Mouse (Mus musculus) kidney, adult 9 months (tissue): Measurements from ENCODE around the gene Nipa2.
"Not testable (repeated sequence)": the region's sequence is repeated elsewhere in the genome, so short reads cannot be mapped to it uniquely, and the experiment has no call there.

Experiments
- DNase-seq: peaks from one replicate; pipeline ENCODE4 v3.0.0; 2022

The Nipa2 gene

DNA sequence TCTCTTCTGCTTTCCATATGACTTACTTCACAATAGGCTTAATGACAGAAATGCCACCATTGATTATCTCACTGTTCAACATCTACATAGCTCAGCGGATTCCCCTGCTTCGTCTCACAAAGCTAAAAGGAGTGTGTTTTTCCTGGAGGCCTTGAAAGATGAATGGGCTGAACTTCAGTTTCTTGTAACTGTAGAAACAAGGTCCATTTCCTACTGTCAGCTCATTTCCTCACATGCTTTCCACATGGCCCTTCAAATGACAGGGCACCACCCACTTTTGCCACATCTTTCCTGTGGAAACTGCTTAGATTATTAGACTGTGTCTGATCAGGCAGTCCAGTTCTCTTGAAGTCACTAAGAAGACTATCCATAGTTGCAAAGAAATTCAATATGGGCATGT lies 33.6 kb downstream of the Nipa2 start:
- peak; percentile 14 for DNase-seq

DNA sequence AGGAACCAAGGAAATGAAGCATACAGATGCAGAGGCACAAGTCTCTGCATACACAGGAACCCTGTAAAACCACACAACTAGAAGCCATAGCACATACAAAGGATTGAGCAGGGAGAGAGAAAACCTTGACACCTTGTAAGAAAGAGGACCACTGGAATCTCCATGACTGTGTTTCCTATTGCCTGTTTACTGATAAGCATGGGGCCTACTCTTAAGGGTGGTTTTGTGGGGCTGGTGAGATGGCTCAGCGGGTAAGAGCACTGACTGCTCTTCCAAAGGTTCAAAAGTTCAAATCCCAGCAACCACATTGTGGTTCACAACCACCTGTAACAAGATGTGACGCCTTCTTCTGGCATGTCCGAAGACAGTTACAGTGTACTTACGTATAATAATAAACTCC lies 35.0 kb downstream of the Nipa2 start:
- no peak for DNase-seq

GRCm38 (mm10) chr7:55918365-55918764 lies 43.9 kb downstream of the Nipa2 start:
- DNase-seq, result not testable (repeated sequence)

DNA sequence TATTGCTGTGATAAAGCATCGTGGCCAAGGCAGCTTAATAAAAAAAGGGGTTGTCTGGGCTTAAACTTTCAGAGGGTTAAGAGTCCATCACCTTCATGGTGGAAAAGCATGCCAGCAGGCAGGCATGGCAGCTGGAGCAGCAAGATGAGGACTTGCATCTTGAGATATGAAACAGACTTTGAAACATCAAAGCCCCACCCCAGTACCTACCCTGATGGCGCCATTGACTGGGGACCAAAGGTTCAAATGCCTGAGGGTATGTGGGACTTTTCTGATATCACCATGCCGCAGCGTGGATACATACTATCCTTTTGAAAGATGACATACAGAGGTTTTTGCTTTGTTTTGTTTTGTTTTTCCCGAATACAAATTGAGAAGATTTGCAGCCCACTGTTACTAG lies 50.2 kb downstream of the Nipa2 start:
- DNase-seq, result no peak

GRCm38 (mm10) chr7:55911371-55911770 lies 50.9 kb downstream of the Nipa2 start:
- peak; percentile 82 for DNase-seq

- DNase-seq, result peak; percentile 57
These were observed 51.9 kb downstream of the Nipa2 start for GRCm38 (mm10) chr7:55910356-55910755.

DNA sequence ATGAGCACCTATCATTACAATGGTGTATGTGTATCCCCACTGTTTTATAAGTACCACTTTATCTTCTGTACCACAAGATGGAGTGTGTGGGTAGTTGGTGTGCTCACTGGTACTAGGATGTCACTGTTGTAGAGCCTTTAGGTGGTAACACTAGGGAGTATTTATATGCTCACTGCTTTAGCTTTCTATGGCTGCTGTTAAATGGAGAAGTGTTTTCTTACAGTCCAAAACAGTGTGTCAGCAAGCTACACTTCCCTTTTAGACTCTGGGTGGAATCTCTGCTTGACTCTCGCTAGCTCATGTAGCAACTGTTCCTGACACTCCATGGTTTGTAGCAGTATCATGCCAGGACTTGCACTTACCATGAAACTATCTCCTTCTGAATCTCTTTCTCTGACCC lies 52.8 kb downstream of the Nipa2 start:
- no peak for DNase-seq

GRCm38 (mm10) chr7:55905449-55905848 lies 56.8 kb downstream of the Nipa2 start:
- no peak for DNase-seq

DNA sequence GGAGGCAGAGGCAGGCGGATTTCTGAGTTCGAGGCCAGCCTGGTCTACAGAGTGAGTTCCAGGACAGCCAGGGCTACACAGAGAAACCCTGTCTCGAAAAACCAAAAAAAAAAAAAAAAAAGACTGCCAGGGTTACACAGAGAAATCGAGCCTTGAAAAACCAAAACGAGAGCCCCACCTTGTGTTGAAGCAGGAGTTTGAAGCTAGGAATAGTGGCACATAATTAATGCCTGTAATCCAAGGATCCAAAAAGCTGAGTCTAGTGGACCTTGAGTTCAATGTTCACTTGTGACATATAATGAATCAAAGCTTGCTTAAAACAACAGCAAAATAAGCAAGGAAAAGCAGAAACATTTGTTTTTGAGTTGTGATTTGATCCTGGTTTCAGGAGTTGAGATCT lies 58.5 kb downstream of the Nipa2 start:
- no peak for DNase-seq

- DNase-seq, result peak; percentile 19
These were observed 70.5 kb downstream of the Nipa2 start for GRCm38 (mm10) chr7:55891797-55892196.

DNA sequence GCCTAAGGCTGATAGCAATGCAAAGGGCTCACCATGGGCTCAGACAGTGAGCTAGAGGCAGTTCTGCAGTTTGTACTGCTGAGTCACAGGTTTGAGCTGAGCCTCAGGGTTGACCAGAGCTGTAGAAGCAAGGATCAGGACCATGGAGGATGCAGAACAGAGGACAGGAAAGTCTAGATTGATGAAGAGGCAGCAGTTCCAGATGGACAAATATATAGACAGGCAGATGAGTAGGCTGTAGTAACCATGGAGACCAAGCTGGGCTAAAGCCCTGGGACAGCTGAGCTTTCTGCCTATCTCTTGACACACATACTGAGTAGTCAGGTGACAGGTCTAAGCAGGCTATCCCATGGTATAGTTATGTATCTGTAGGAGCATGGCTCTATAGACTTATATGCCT lies 71.5 kb downstream of the Nipa2 start:
- DNase-seq, result no peak

- no peak for DNase-seq
These were observed 72.3 kb downstream of the Nipa2 start for GRCm38 (mm10) chr7:55889996-55890395.

GRCm38 (mm10) chr7:55888603-55889002 lies 73.7 kb downstream of the Nipa2 start:
- DNase-seq, result no peak
